Mouse (Mus musculus): ENCODE results near the gene Col5a1. TPM values are rescaled to one million over a fixed set of nuclear protein-coding genes. Genes with fewer than 3 reads are reported as not detected.

The Col5a1 gene
- polyA plus RNA-seq, 1 experiment from 2014 or later = 21.7 TPM

DNA sequence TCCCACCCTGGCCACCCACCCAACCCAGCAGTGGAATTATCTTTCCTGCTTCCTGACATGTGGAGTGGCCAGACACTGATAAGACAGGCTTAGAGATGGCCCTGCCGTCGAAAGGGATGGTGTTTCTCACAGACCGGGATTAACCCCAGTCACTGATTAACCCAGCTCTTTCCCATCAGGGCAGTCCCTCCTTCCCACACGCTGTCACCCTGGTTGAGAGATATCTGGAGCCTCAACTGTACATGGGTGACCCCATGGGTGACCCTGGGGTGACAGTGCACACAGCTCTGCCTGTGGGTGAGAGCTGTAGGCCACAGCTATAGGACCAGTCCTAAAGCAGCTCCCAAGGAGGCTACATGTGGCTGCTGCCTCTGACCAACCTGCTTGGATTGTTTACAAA is 15.2 kb upstream of the Col5a1 start:
- Histone ChIP-seq H3K27me3 (no peaks in the 10 kb centered on the region), H3K4me3 (replicated peaks) (no peak overlapping the region), H3K27ac (no peak overlapping the region), H3K9me3 (no peaks in the 10 kb centered on the region), H3K4me1 (0 out of 2 replicates have a peak, but pooled peaks cover 3% of the 10 kb centered on the region), H3K4me2 (no peak overlapping the region), H3K36me3 (replicated peaks) (no peaks in the 10 kb centered on the region), H3K9ac (no peak overlapping the region)
- ATAC-seq (ENCODE audit: low FRiP score) = no peak
- WGBS = 67% methylated on average over 4 of the region's 4 CpGs

DNA sequence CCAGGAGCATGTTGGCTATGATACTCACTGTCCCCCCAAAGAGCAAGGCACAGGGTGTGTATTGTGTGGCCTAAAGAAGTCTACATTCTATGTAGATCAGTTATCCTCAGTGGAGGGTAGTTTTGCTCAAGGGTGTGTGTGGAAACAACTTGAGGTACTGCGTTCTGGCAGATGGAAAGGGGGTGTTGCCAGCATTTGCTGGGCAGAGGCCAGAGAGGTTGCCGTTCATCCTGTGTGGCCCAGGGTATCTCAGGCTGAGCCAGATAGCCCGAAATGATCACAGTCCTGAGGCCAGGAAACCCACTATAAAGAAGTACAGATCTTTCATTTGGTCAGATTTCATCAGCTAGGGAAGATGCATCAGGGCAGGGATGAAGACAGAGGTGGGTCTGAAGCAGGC is 13.9 kb upstream of the Col5a1 start:
- no peak overlapping the region for H3K4me2 ChIP-seq
- 76% methylated on average over 3 of the region's 3 CpGs for WGBS
- no peaks in the 10 kb centered on the region for H3K27me3 ChIP-seq
- ATAC-seq (ENCODE audit: low FRiP score) = no peak
- no peak overlapping the region for H3K27ac ChIP-seq
- no peaks in the 10 kb centered on the region for H3K36me3 ChIP-seq (replicated peaks)
- H3K9me3 ChIP-seq = no peaks in the 10 kb centered on the region
- no peak overlapping the region for H3K9ac ChIP-seq
- no peak overlapping the region for H3K4me3 ChIP-seq (replicated peaks)
- 0 out of 2 replicates have a peak, but pooled peaks cover 2% of the 10 kb centered on the region for H3K4me1 ChIP-seq

DNA sequence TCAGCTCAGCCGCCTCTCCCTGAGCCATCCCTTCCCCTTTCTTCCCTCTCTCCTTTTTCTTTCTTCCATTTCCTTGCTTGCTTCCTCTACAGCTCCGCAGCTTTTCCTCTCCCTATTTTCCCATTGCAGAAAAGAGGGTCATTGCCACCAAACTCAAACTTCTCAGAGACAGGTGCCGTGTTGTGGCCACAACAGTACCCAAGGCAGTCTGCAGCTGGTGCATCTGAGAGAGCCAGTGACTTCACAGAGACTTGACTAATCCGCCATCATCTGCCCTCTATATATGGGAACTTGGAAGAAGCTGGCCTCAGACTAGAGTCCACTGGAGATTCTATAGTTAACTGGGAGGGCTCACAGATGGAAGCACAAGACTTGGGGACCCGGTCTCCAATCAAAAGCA is 13.2 kb upstream of the Col5a1 start:
- Histone ChIP-seq H3K9me3 (no peaks in the 10 kb centered on the region), H3K9ac (no peak overlapping the region), H3K36me3 (replicated peaks) (no peaks in the 10 kb centered on the region), H3K27ac (no peak overlapping the region), H3K4me1 (no peaks in the 10 kb centered on the region), H3K27me3 (no peaks in the 10 kb centered on the region), H3K4me3 (replicated peaks) (no peak overlapping the region), H3K4me2 (no peak overlapping the region)
- no peak for ATAC-seq (ENCODE audit: low FRiP score)
- 87% methylated on average over 5 of the region's 5 CpGs for WGBS

DNA sequence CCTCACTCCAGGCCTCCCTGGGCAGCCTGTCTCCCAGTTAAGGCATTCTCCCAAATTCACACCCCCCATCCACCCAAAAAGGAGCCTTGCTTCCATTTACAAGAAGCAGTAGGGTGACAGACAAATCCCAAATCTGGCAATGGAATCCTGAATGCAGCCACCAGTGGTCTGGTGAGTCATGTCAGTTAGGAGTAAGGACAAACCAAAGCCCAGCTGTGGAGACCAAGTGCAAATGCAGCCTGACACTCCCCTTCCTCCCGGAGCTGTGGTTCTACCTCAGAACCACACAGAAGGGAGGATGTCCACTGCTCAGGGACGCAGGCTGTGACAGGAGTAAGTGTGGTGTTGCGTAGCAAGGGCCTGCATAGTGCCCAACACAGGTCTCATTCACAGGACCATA is 11.6 kb upstream of the Col5a1 start:
- H3K9me3 ChIP-seq = no peaks in the 10 kb centered on the region
- H3K27ac ChIP-seq = no peak overlapping the region
- no peaks in the 10 kb centered on the region for H3K27me3 ChIP-seq
- H3K9ac ChIP-seq = no peak overlapping the region
- no peak overlapping the region for H3K4me2 ChIP-seq
- 80% methylated on average over 3 of the region's 3 CpGs for WGBS
- no peak for ATAC-seq (ENCODE audit: low FRiP score)
- H3K36me3 ChIP-seq (replicated peaks) = no peaks in the 10 kb centered on the region
- no peak overlapping the region for H3K4me3 ChIP-seq (replicated peaks)
- no peaks in the 10 kb centered on the region for H3K4me1 ChIP-seq

DNA sequence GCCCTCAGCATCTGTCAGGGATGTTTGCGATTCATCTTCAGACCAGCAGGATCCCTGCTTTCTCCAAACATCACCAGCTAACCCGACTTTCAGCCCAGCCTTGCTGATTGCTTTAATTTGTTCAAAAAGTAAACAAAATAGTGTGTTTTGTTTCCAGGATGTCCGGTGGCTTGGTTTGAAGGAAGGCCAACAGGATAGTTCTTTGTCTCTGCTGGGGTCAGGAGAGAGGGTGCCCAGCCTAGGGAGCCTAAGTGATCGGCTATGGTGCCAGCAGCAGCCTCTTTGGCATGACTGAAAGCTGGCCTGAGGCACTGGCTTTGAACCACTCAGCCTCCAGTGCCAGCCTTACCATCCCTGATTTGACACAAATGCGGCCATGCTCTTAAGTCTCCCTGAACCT is 11.0 kb upstream of the Col5a1 start:
- Histone ChIP-seq H3K27ac (no peak overlapping the region), H3K9ac (no peak overlapping the region), H3K9me3 (no peaks in the 10 kb centered on the region), H3K4me1 (no peaks in the 10 kb centered on the region), H3K4me2 (no peak overlapping the region), H3K4me3 (replicated peaks) (no peak overlapping the region), H3K27me3 (no peaks in the 10 kb centered on the region), H3K36me3 (replicated peaks) (no peaks in the 10 kb centered on the region)
- WGBS = 87% methylated on average over 5 of the region's 5 CpGs
- no peak for ATAC-seq (ENCODE audit: low FRiP score)

DNA sequence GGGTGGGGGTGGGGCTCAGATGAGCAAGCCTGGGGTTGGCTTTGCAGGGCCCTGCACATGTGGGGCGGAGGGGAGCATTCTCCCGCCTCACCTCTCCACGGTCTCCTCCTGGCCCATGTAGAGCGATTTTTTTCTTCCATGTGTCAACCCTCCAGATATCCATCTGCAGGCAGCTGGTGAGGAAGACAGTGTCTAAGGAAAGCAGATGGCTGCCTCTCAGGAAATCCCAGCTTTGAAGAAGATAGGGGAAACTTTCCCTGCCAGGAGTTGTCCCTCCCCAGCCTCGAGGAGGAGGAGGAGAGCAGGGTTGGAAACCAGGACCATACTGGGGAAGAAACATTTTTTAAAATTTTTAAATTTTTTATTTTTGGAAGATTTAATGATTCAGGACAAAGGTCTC is 10.4 kb upstream of the Col5a1 start:
- H3K9ac ChIP-seq = no peak overlapping the region
- H3K36me3 ChIP-seq (replicated peaks) = no peaks in the 10 kb centered on the region
- no peaks in the 10 kb centered on the region for H3K9me3 ChIP-seq
- H3K4me3 ChIP-seq (replicated peaks) = no peak overlapping the region
- H3K4me2 ChIP-seq = no peak overlapping the region
- no peak overlapping the region for H3K27ac ChIP-seq
- no peaks in the 10 kb centered on the region for H3K27me3 ChIP-seq
- no peak for ATAC-seq (ENCODE audit: low FRiP score)
- 78% methylated on average over 5 of the region's 5 CpGs for WGBS
- no peaks in the 10 kb centered on the region for H3K4me1 ChIP-seq

DNA sequence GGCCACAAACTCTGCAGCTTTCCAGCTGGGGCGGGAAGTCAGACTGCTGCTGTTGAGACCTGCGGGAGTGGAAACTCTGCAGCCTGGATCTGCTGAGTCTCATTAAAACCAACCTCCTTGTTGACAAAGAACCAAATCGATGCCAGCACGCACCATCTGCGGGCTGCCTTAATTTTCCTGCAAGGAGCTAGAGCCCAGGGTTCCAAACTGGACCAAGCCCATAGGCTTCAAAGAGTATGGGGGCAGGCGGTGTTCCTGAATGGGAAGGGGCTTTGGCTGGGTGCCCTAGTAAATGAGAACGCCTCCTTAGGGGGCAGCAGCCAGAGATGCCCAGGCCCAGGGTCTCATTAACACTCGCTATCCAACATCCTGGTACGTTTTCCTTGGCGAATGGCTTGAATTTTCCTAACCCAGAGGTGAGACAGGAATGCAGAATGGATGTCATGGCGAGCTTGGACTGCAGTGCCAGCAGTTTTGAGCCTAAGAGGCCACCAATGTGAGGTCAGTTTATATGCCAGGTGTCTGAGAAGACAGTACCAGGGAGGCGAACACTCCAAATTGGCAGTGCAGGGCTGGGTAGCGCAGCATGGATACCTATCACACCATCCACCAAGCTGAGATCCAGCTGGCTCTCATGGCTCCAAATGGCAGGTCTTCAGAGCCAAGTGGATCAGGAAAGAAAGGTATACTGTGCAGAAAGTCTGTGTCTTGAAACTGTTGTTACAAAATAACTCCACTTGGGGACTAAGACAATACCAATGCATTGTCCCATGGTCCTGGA is 9.3 kb upstream of the Col5a1 start:
- no peaks in the 10 kb centered on the region for H3K36me3 ChIP-seq (replicated peaks)

DNA sequence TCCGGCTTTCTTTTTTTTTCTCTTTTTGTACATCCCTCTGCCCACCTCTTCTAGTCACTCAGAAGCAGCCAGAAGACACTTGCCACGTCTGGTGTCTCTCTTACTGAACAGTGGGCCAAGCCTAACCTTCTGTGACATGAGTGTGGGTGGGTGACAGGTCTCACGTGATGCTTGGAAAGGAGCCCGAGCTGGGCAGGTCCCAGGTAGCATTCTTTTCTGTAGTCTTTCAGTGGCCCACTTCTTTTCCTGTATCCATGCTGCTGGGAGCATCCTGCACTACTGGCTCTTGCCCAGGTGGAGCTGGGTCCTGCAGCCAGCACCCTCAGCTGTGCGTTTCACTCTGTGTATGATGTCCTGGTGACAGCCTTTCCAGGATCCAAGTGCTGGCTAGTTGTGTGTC is 8.2 kb upstream of the Col5a1 start:
- Histone ChIP-seq H3K9me3 (no peaks in the 10 kb centered on the region), H3K4me2 (no peak overlapping the region), H3K27me3 (peaks cover 10% of the 10 kb centered on the region), H3K9ac (no peak overlapping the region), H3K27ac (no peak overlapping the region), H3K36me3 (replicated peaks) (no peaks in the 10 kb centered on the region), H3K4me3 (replicated peaks) (no peak overlapping the region), H3K4me1 (no peaks in the 10 kb centered on the region)
- WGBS = 77% methylated on average over 5 of the region's 5 CpGs
- ATAC-seq (ENCODE audit: low FRiP score) = no peak

More for the DNA sequence above, 9.3 kb upstream of the Col5a1 start:
- Histone ChIP-seq H3K9me3 (no peaks in the 10 kb centered on the region), H3K27ac (no peak overlapping the region), H3K27me3 (no peaks in the 10 kb centered on the region), H3K9ac (no peak overlapping the region), H3K4me2 (no peak overlapping the region), H3K4me3 (replicated peaks) (no peak overlapping the region), H3K4me1 (no peaks in the 10 kb centered on the region)
- WGBS = 82% methylated on average over 13 of the region's 13 CpGs
- ATAC-seq (ENCODE audit: low FRiP score) = no peak

DNA sequence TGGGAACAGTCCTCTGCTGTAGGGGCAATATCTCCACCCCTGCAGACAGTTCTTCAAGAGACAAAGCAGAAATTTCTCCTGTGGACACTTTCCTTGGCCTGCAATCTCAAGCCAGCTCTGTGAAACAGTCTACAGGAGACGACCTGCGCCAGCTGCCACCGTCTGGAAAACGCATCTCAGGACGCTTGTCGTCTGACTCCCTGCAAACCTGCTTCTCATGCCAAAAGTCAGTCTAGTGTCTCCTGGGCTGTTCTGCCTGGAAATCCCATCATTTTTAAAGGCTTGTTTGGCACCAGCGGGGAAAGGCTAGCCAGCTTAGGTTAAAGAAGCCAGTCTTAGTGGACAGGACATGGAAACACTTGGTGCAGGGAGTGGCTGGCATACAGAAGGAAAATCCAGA is 2.9 kb upstream of the Col5a1 start:
- Histone ChIP-seq H3K9ac (no peak overlapping the region), H3K9me3 (no peaks in the 10 kb centered on the region), H3K27me3 (peaks cover 44% of the 10 kb centered on the region), H3K4me3 (replicated peaks) (no peak overlapping the region), H3K27ac (no peak overlapping the region), H3K4me1 (peaks cover 30% of the 10 kb centered on the region), H3K36me3 (replicated peaks) (no peaks in the 10 kb centered on the region), H3K4me2 (no peak overlapping the region)
- 89% methylated on average over 7 of the region's 7 CpGs for WGBS
- no peak for ATAC-seq (ENCODE audit: low FRiP score)

DNA sequence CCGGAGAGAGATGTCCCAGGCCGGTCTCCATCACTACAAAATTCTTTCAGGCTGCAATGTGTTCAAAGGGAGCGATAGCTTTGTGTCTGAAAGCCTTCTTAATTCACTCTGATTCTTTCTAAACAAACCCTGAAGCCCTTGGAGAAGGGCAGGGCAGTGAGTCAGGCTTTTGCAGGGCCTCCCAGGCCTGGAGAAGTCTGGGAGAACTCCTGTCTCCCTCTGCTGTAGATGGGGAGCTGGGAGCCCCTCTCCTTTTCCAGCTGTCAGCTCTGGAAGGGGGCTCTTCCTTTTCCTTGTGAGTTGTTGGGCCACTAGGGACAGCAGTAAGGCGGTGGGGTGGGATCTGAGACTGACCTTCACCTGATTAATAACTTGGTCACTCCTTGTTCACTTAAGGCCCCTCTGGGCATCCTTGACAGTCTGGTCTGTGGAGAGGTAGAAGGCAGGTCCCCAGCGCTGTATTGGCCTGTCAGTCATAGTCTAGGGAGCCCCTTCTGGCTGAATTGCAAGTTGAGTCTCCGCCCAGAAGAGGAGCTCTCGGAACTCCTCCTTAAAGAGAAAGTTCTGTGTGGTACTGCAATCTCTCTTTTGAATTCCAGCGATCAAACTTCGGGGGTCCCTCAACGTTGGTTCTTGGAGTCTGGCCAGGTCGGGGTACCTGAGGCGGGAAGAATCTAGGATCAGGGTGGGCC is 623 bp upstream of the Col5a1 start:
- Histone ChIP-seq H3K4me3 (replicated peaks) (peak overlapping the region; percentile 54), H3K4me1 (peaks cover 45% of the 10 kb centered on the region), H3K9ac (peak overlapping the region; percentile 61), H3K36me3 (replicated peaks) (no peaks in the 10 kb centered on the region), H3K27me3 (peaks cover 56% of the 10 kb centered on the region), H3K27ac (peak overlapping the region; percentile 78), H3K4me2 (peak overlapping the region; percentile 81), H3K9me3 (no peaks in the 10 kb centered on the region)
- 4% methylated on average over 12 of the region's 12 CpGs for WGBS
- ATAC-seq (ENCODE audit: low FRiP score) = peak; percentile 85

DNA sequence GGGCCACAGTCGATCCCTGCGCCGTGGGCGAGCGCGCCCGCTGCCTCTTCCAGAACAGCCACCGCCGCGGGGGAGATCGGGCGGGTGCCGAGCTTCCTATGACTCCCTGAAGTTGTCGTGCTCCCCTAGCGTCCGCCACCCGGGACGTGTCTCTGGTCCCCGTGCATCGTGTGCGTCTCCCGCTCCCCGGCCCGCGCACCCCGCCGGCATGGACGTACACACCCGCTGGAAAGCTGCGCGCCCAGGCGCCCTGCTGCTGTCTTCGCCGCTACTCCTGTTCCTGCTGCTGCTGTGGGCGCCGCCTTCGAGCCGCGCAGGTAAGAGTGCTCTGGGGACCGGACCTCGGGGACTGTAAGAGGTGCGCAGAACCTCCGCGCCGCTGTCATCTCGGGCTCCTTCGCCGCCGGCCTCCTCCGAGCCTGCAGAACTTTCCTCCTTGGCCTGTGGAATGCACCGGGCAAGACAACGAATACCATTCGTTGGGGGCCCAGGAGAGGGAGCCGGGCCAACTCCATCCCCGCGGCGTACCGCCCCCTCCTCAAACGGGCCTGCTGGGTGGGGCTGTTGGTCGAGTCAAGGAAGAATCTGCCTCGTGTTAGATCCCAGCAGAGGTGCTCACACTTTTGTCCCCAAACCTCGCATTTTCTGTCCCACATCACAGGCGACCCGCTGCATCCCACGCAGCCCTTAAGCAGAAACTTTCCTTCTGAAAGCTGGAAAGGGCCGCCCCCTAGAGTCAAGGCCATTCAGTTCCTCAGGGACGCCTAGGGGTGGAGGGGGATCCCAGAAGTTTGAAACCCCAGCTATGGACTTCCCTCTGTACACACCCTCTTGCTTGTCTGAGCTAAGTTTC is 609 bp downstream of the Col5a1 start:
- peak overlapping the region; percentile 78 for H3K27ac ChIP-seq
- no peaks in the 10 kb centered on the region for H3K36me3 ChIP-seq (replicated peaks)
- peaks cover 56% of the 10 kb centered on the region for H3K27me3 ChIP-seq
- H3K4me3 ChIP-seq (replicated peaks) = peak overlapping the region; percentile 54
- peak; percentile 37; the same call in 1 of the 2 replicates for ATAC-seq (ENCODE audit: low FRiP score)
- under 1% methylated on average over 66 of the region's 67 CpGs for WGBS
- H3K9ac ChIP-seq = peak overlapping the region; percentile 61
- H3K4me1 ChIP-seq = peaks cover 45% of the 10 kb centered on the region
- H3K4me2 ChIP-seq = peak overlapping the region; percentile 81
- no peaks in the 10 kb centered on the region for H3K9me3 ChIP-seq
